Mouse (Mus musculus): ENCODE measurements around the gene Mogs.

The Mogs gene

GRCm38 (mm10) chr6:83151721-83152120 lies 36.4 kb downstream of the Mogs start:
- no peak for DNase-seq (ENCODE audit: low read depth)

- DNase-seq (ENCODE audit: low read depth): no peak
Observed at GRCm38 (mm10) chr6:83153038-83153437, 37.7 kb downstream of the Mogs start.

DNA sequence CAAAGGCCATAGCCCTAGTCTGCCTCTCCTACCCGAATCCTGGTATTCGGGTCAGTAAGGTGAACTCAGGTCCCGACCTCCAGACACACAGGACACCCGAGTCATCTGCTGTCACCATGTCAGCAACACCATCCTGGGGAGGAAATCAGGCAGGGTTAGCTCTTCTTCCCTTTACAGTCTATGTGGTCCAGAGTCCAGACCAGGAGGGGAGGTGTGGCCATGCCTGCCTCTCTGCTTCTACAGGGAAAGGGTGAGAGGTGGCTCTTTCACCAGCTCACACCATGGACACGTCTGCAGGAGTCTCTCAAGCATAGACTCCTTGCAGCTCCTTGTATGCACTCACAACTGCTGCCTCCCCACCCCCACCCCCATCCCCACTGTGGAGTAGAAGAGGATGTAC lies 38.2 kb downstream of the Mogs start:
- no peak for DNase-seq (ENCODE audit: low read depth)

- peak; percentile 27 for DNase-seq (ENCODE audit: low read depth)
Observed at GRCm38 (mm10) chr6:83155552-83156238, 40.4 kb downstream of the Mogs start.

DNA sequence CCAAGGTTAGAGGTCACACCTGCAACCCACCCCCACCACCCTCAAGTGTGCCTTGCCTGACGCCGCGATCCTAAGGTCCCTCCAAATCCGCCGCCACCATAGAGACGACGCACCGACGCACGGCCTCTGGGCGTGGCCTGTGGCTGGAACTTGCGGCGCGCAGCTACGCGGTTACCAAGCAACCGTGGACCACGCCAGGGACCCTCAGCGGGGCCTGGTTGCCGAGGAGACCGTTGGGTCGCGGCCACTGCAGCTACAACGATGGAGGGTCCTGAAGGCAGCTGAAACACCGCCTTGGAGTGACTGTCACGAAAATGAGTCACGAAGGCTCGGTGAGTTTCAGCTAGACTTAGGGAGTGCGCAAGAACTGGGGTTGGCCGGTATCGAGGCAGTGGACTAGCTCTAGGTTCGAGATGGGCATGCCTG lies 41.0 kb downstream of the Mogs start, which contains the start of the genes Wdr54 and 1700003E16Rik:
Gene Wdr54 (minus strand): TSS at position 139 of the 426 bp plus-strand sequence.
Gene 1700003E16Rik (plus strand): TSS at position 146 of the 426 bp plus-strand sequence.
- peak; percentile 61 for DNase-seq (ENCODE audit: low read depth)

- peak; percentile 81 for DNase-seq (ENCODE audit: low read depth)
Observed at GRCm38 (mm10) chr6:83159456-83159855, 44.2 kb downstream of the Mogs start.

DNA sequence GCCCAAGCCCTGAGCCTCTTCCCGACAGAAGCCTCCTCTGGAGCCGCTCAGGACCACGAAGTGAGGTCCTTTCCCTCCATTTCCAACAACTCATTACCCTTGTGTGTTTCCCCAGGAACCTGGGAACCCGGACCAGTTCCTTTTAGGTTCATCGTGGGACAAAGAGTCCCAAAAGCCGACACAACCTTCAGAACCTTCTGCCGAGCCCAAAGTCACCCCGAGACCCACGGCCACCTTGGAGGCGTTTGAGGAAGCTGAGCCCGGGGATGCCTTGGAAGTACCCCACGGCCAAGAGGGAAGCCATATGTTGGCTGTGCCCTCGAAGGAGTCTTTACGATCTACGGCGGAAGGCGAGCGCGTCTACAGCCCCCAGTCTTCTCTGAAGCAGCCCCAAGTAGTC lies 46.1 kb downstream of the Mogs start:
- DNase-seq (ENCODE audit: low read depth): peak; percentile 34

DNA sequence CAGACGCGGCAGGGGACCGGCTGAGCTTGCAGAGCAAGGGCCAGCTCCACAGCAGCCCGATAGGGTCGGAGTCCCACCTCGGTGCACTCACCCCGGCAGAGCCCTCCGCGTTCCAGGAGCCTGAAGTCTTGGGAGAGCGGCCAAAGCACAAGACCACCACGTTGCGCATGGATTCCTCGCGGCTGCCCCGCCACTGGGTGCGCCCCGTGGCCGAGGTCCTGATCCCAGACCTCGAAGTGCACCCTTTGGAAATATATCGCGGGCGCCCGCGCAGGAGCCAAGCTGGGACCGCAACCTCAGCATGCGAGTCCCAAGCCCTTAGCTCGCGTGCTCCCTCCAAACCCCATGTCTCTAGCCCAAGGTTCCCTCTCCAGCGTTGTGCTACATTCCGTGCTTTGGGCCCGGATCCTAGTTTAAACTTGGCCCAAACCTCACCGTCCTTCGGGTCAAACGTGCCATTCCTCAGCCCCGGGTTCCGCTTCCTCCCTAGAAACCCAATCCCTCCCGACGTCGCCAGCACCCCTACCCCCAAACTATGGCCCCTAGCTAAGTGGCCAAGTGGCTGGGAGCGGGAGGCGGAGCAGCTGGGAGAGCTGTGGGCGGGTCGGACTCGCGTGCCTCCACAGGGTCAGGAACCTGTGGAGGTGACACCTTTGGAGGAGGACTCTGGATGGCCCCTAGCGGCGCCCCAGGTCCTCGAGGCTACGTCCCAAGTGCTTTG lies 46.8 kb downstream of the Mogs start:
- DNase-seq (ENCODE audit: low read depth): peak; percentile 38

- peak; percentile 81 for DNase-seq (ENCODE audit: low read depth)
Observed at GRCm38 (mm10) chr6:83162701-83163100, 47.4 kb downstream of the Mogs start.

DNA sequence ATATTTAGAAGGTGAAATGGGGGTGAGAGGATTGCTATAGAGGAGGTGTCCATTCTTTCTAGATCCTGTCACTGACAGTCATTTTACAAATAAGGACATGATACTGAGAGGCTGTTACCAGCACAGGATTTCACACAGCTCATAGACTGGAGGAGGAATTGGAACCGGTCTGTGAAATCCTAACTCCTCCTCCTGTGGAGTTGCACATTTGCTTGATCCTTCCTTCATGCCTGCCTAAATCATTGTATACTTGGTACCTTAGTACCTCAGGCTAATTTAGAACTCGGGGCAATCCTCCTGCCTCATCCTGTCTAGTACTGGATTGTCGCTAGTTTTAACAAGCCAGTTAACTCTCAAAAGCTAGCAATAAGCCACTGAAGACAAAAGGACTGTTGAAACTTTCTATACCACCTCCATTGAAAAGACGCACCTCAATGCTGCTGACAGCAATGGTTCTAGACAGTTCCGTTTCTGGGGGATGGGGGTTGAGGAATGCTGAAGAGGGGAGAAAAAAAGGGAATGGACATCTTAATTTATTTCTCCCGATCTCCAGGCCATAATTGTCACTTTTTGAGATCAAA lies 49.8 kb downstream of the Mogs start:
- no peak for DNase-seq (ENCODE audit: low read depth)

DNA sequence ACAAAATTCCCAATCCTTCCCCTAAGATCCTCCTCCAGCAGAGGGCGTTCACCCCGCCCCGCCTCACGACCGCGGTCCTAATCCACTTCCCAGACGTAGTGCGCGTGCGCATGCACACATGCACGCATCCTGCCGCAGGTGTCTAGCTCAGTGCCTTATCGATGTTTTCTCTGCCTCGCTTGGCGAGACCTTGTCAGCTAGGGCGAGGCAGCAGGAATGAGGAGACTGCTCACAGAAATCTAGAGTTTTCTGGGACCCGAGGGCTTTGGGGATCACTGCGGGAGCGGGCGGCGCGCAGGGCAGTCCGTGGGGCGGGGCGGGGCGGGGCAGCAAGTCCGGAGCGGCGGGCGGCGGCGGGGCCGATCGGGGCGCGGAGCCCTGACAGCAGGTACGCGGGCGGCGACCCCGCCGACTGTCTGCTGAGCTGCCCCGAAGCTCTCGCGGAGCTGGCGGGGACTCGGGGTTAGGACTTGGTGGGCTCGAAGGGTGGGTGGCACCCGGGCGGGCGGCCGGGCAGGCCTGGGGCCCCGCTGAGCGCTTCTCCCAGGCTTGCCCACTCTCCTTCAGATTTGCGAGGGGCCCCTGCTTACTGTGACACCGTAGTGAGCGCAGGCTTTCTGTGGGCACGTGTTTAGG lies 50.4 kb downstream of the Mogs start, which contains the start of gene Dctn1:
Gene Dctn1 (plus strand): TSS at position 314 of the 636 bp plus-strand sequence.
- DNase-seq (ENCODE audit: low read depth): peak; percentile 98

- peak; percentile 70 for DNase-seq (ENCODE audit: low read depth)
Observed at GRCm38 (mm10) chr6:83166243-83166630, 50.9 kb downstream of the Mogs start.
